In the genomic region with DNA sequence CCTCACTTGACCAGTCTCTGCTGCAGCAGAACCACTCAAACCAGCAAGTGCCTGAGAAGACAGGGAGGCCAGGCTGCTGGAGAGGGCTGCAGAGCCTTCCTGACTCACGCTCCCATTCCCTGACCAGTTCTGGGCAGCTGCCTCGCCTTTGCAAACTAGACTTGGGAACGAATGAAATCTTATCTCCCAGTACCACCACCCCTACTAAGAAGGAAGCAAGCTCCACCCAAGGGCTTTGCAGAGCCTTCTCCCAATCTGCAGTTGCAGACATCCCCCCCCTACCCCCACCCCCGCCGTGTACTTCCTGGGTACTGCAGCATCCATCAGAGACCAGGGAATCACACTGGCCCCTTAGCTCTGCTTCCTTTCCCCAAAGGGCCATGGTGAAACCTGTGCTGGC, we compare ENCODE assay signal across 22 mouse cellular contexts. TPM values are rescaled to one million over a fixed set of nuclear protein-coding genes. Genes with fewer than 3 reads are reported as not detected.
DNase-seq lines count a peak whose midpoint lies in the region; ATAC-seq and TF ChIP-seq lines count a peak whose summit lies in the region.
"Had no signal": no experiment of that assay in that cellular context is flagged by ENCODE, and none has a peak within 500 bp of the region (broad histone marks: within the 10 kb centered on the region; RNA-seq: fewer than 3 reads in every experiment).

No protein-coding gene starts in this region.

- H3K9me3 ChIP-seq in liver, postnatal 0 days (ENCODE audit: low read length): no peaks in the 10 kb centered on the region
- H3K9me3 ChIP-seq in liver, embryonic 13.5 days (replicated peaks): no peaks in the 10 kb centered on the region
- no peaks in the 10 kb centered on the region for H3K9me3 ChIP-seq in intestine, postnatal 0 days (ENCODE audit: control insufficient read depth)
- H3K9me3 ChIP-seq: embryonic facial prominence, embryonic 13.5 days; forebrain, embryonic 13.5 days; heart, embryonic 12.5 days; hindbrain, embryonic 15.5 days had no signal

- H3K36me3 ChIP-seq in liver, postnatal 0 days (replicated peaks; ENCODE audit: insufficient read depth, low read length): no peaks in the 10 kb centered on the region
- H3K36me3 ChIP-seq in liver, embryonic 13.5 days: no peaks in the 10 kb centered on the region
- no peaks in the 10 kb centered on the region for H3K36me3 ChIP-seq in intestine, postnatal 0 days (ENCODE audit: control insufficient read depth, insufficient read depth)
- H3K36me3 ChIP-seq: embryonic facial prominence, embryonic 13.5 days; heart, embryonic 12.5 days; hindbrain, embryonic 15.5 days had no signal

- H3K4me1 ChIP-seq in liver, postnatal 0 days (ENCODE audit: insufficient read depth): no peaks in the 10 kb centered on the region
- peaks cover 13% of the 10 kb centered on the region for H3K4me1 ChIP-seq in liver, embryonic 13.5 days (replicated peaks)
- H3K4me1 ChIP-seq in intestine, postnatal 0 days (replicated peaks; ENCODE audit: control insufficient read depth, insufficient read depth, low read length): no peaks in the 10 kb centered on the region
- H3K4me1 ChIP-seq: heart, embryonic 12.5 days had no signal

- ATAC-seq in liver, postnatal 0 days: no peak
- peak; percentile 77 for ATAC-seq in liver, embryonic 13.5 days (ENCODE audit: low read depth)
- no peak for ATAC-seq in intestine, postnatal 0 days
- ATAC-seq: activated CD4-positive, CD25-positive, alpha-beta regulatory T cell, adult 4 months; forebrain, embryonic 13.5 days; forebrain, postnatal 0 days had no signal

- no peak overlapping the region for H3K9ac ChIP-seq in liver, postnatal 0 days (replicated peaks)
- H3K9ac ChIP-seq in liver, embryonic 13.5 days: no peak overlapping the region
- H3K9ac ChIP-seq in intestine, postnatal 0 days (ENCODE audit: low read depth, low read length): no peak overlapping the region
- H3K9ac ChIP-seq: embryonic facial prominence, embryonic 13.5 days; forebrain, embryonic 13.5 days; forebrain, postnatal 0 days; heart, embryonic 12.5 days; hindbrain, embryonic 15.5 days had no signal

- no peak for TF ChIP-seq EP300 in liver, postnatal 0 days (IDR thresholded peaks at IDR 0.05; ENCODE audit: low read depth)

- peak; percentile 44 for DNase-seq in liver
- no peak for DNase-seq in liver, postnatal 0 days
- peak; percentile 62 for DNase-seq in MEL-GATA-1-ER (ENCODE audit: extremely low read depth, low read depth)
- peak; percentile 20 for DNase-seq in liver, embryonic 13.5 days
- no peak for DNase-seq in spleen, postnatal 14 days (ENCODE audit: low spot score in 2 of 2)
- DNase-seq in layer of hippocampus, adult 2 months (ENCODE audit: low spot score in 2 of 2): no peak
- DNase-seq: adrenal gland, postnatal 14 days; cerebellum, adult 11-12 months; cerebellum, adult 9-10 months; cerebellum, postnatal 25 days; forebrain, postnatal 0 days; gastrocnemius, postnatal 14 days had no signal

- no peak for TF ChIP-seq CTCF in liver, postnatal 0 days (IDR thresholded peaks at IDR 0.05; ENCODE audit: low read depth)
- no peak for TF ChIP-seq CTCF in intestine, postnatal 0 days (IDR thresholded peaks at IDR 0.05; ENCODE audit: low read depth)
- no peak for TF ChIP-seq CTCF in layer of hippocampus, adult 2 months (conservative IDR thresholded peaks at IDR 0.05)

- 44% methylated on average over 5 of the region's 5 CpGs for WGBS in liver, postnatal 0 days (ENCODE audit: insufficient replicate concordance)
- 6% methylated on average over 5 of the region's 5 CpGs for WGBS in liver, embryonic 13.5 days (ENCODE audit: insufficient replicate concordance)
- WGBS in intestine, postnatal 0 days: 56% methylated on average over 5 of the region's 5 CpGs

- no peak overlapping the region for H3K4me2 ChIP-seq in liver, postnatal 0 days (ENCODE audit: low read depth, low read length)
- no peak overlapping the region for H3K4me2 ChIP-seq in liver, embryonic 13.5 days
- no peak overlapping the region for H3K4me2 ChIP-seq in intestine, postnatal 0 days (replicated peaks; ENCODE audit: low read depth)
- H3K4me2 ChIP-seq: embryonic facial prominence, embryonic 13.5 days; forebrain, embryonic 13.5 days; heart, embryonic 12.5 days; hindbrain, embryonic 15.5 days had no signal

- H3K27me3 ChIP-seq in liver, postnatal 0 days (ENCODE audit: insufficient read depth, low read length): no peaks in the 10 kb centered on the region
- H3K27me3 ChIP-seq in liver, embryonic 13.5 days: peaks cover 18% of the 10 kb centered on the region; the same call in 1 of the 2 replicates
- H3K27me3 ChIP-seq in intestine, postnatal 0 days (replicated peaks; ENCODE audit: control insufficient read depth, insufficient read depth, low read length): no peaks in the 10 kb centered on the region; the same call in 1 of the 2 replicates
- H3K27me3 ChIP-seq: hindbrain, embryonic 15.5 days had no signal

- no peak overlapping the region for H3K4me3 ChIP-seq in liver, postnatal 0 days (ENCODE audit: low read depth, low read length)
- no peak overlapping the region for H3K4me3 ChIP-seq in liver, embryonic 13.5 days (replicated peaks)
- H3K4me3 ChIP-seq in intestine, postnatal 0 days (ENCODE audit: low read depth, low read length): no peak overlapping the region
- no peak overlapping the region for H3K4me3 ChIP-seq in layer of hippocampus, adult 2 months
- H3K4me3 ChIP-seq: embryonic facial prominence, embryonic 13.5 days; forebrain, embryonic 13.5 days; heart, embryonic 12.5 days; hindbrain, embryonic 15.5 days had no signal

- no peak overlapping the region for H3K27ac ChIP-seq in liver, postnatal 0 days (ENCODE audit: low read depth)
- no peak overlapping the region for H3K27ac ChIP-seq in liver, embryonic 13.5 days
- H3K27ac ChIP-seq in intestine, postnatal 0 days (ENCODE audit: low read depth, low read length): no peak overlapping the region
- H3K27ac ChIP-seq in layer of hippocampus, adult 2 months: no peak overlapping the region
- H3K27ac ChIP-seq: embryonic facial prominence, embryonic 13.5 days; forebrain, embryonic 13.5 days; hindbrain, embryonic 15.5 days had no signal

RNA-seq across cellular contexts. Expression of gene Nr5a1, which starts 31.3 kb away (rescaled TPM):
- not detected in 2 replicates for polyA plus RNA-seq in liver, postnatal 0 days (2015; fragmentation: Nextera tagmentation; extraction: Ambion mirVana)
- not detected in 2 replicates for polyA plus RNA-seq in liver, embryonic 13.5 days (2015; fragmentation: Nextera tagmentation; extraction: Ambion mirVana)
- 0.04 and 0.13 TPM in 2 replicates for polyA plus RNA-seq in intestine, postnatal 0 days (2015; fragmentation: Nextera tagmentation; extraction: Ambion mirVana)
- total RNA-seq in layer of hippocampus, adult 2 months (2021): not detected
- total RNA-seq: gastrocnemius, adult 18-20 months; gastrocnemius, postnatal 14 days; heart, adult 8-10 months; heart, postnatal 25 days had no signal
- polyA plus RNA-seq: activated CD4-positive, CD25-positive, alpha-beta regulatory T cell, adult 4 months; heart, embryonic 12.5 days; heart, embryonic 16.5 days; hindbrain, embryonic 15.5 days had no signal

RNA-seq across cellular contexts. Expression of gene Psmb7, which starts 39.2 kb away (rescaled TPM):
- 112 and 120 TPM in 2 replicates for polyA plus RNA-seq in liver, postnatal 0 days (2015; fragmentation: Nextera tagmentation; extraction: Ambion mirVana)
- polyA plus RNA-seq in liver, embryonic 13.5 days (2015; fragmentation: Nextera tagmentation; extraction: Ambion mirVana): 213 and 227 TPM in 2 replicates
- 134 and 148 TPM in 2 replicates for polyA plus RNA-seq in intestine, postnatal 0 days (2015; fragmentation: Nextera tagmentation; extraction: Ambion mirVana)
- 100 to 1,000 TPM; 186 to 198 TPM for total RNA-seq in layer of hippocampus, adult 2 months (2021)

Comparison
In these comparisons a context has a peak if more than half of its experiments do, and no peak if none do; other contexts are left out.
1. DNase-seq: peak in liver (single experiment), MEL-GATA-1-ER (single experiment) and liver, embryonic 13.5 days (single experiment); none in liver, postnatal 0 days (single experiment), spleen, postnatal 14 days (0 of 2) and layer of hippocampus, adult 2 months (0 of 2).